Mouse (Mus musculus) A20 (cell line): ENCODE measurements around the gene Scube3.

ENCODE experiments used
- DNase-seq: peaks from one replicate; pipeline ENCODE4 v3.0.0-alpha.2; 2011; ENCODE audit warnings: low read depth, low spot score

Scube3 gene

DNA sequence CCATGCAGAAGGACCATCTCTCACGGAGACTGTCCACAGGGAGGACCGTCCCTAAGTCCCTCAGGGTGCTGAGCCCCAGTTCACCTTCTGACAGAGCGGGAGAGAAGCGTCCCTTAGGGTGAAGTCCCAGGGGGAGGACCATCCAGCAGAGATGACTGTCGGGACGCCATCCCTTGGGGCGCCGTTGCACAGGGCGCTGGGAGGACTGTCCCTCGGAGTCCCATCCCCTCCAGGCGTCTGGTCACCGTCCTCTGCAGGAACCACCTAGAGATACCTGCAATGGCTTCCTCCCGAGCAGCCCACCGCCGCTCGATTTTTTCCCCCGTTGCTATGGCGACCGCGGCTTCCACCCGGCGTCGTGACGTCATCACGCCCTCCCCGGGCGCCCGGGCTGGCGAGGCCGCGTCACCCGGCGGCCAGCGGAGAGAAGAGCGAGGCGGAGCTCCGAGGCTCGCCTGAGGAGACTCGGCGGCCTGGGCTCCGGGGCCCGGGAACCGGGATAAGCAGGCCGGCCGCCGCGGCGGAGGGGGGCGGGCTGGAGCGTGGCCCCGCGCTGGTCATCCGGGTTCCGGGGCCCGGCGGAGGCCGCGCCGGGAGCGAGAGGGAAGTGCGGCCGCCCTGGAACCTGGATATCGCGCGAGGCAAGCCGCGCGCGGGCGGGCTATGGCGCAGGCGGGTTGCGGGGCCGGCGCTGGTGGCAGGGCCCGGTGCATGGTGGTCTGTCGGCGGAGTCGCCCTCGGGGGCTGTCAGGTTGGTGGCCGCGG, 35.0 kb downstream of the Scube3 start, which contains the start of gene Zfp523:
TSS of gene Zfp523 (plus strand) at position 355 of the 765 bp plus-strand sequence.
- peak; percentile 94 for DNase-seq

DNA sequence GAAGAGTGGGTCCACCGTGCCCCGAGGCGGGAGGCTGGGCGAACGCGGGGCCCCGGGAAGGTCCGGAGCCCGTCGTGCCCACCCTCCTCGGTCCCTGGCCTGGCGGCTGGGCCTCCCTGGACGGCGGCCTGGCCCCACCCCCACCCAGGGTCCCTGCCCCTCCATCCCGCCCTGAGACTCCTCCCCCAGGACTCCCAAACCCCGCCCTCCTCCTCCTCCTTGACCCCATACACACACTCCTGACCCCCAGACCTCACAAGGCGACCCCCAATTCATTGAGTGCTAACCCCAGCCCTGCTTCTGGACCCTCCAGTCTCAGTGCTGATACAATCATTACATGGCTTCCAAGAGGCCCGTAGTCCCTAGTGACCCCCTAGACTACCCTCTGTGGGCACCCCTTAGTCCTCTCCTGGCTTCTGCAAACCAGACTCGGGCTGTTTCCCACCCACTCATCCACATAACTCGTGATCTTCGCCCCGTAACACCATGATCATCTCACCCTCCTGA, 35.7 kb downstream of the Scube3 start:
- no peak for DNase-seq

DNA sequence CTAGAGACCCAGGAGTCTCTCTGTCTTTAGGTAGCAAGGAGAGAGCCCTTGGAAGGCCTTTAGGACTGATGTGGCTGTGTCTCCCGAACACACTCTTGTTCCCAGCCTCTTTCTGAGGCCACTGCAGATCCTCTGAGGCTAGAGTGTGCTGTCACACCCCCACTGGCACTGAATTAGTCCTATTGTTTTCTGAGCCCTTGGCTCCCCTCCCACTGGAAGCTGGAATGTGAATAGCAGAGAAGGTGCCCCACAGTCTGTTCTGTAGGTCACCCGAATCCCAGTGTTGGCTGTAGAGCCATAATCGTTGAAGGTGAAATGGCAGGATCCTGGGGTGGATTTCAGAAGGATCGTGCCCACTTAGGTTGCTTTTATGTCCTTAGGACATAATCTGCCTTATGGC, 38.4 kb downstream of the Scube3 start:
- DNase-seq, result no peak

DNA sequence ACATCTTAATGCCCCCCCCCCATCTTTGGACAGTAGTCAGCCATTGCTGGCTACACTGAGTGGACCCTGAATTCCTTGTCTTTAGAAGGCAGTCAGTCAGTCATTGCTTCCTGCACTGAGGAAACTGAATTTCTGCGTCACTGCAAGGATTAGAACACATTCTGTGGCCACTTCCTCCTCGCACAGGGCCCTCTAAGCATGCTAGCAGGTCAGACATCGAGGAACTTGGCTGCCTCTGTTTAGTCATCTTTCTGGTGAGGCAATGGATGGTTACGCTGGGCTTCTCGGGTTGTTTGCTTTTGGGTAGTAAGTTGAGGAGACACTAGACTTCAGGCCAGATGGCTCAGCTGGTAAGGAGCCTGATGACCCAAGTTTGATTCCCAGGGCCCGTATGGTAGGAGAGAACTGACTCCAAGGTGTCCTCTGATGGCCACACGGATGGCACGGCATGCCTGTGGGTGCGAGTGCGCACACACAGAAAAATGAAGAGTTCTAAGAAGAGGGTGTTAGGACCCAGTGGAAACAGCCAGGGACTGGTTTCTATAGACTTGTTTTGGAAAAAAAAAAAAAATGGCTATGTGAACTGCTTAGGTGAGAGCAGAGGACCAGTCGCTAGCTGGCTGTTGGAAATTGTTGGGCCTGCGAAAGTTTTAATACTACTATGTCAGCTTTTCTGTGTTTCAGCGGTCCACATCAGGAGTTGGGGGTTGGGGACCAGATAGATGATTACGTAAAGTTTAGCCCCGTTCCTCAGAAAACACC, 39.0 kb downstream of the Scube3 start:
- no peak for DNase-seq

DNA sequence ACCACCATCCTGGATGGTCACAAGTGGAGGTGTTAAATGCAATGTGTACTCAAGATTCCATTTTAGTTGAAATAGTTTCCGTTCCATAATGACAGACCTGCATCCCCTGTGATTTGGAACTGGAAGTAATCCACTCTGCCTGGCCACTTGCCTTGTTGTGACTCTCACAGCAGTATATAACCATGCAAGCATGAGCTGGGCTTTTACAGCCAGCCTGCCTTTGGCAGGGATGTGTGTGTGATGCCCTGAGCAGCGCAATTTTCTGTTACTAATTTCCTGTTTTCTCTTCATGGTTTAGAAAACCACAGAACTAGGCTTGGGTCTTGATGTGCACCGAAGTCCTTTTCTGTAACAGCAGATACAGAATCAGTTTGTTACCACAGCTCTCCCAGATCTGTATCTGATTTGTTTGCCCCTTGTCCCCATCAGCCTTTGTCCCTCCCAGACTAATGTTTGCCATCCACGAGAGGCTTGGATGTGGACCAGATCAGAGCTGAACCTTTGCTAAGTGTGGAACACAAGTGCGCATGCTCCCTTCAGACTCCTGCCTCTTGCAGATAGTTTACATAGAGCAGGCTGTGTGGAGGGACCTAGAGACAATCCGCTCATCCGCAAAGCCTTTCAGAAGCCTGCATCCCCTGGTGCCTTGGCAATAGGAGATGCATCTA, 43.2 kb downstream of the Scube3 start:
- peak; percentile 13 for DNase-seq

DNA sequence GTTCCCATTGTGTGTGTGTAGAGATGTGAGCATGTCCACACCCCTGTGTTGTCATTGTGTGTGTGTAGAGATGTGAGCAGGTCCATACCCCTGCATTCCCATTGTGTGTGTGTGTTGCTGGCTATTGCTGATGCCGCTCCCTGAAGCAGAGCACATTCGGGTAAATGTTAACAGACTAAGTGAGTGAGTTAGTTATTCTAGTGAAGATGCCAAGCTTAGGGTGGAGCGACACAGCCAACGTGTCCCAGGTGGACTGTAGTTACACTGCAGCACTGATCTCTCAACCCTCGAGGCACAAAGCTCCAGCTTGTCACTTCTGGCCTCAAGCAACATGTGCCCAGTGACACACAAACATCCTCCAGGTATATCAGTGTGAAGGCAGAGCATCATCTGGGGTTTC, 46.4 kb downstream of the Scube3 start:
- no peak for DNase-seq

DNA sequence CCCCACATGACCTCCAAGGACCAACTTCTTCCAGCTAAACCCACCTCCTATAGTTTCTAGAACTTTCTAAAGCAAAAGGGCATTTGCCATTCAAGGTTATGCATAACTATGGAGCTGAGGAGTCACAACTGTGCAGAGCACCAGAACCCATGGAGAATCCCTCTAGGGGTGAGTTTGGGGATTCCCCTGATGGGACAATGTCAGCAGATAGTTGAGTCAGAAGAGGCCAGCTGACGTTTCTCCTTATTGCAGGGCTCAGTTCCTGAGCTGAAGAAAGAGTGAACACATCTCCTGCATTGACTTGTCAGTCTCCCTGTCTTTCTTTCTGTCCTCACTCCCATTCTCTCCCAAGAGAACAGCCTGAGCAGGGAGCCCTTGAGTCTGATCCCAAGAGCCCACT, 50.8 kb downstream of the Scube3 start:
- DNase-seq, result no peak

DNA sequence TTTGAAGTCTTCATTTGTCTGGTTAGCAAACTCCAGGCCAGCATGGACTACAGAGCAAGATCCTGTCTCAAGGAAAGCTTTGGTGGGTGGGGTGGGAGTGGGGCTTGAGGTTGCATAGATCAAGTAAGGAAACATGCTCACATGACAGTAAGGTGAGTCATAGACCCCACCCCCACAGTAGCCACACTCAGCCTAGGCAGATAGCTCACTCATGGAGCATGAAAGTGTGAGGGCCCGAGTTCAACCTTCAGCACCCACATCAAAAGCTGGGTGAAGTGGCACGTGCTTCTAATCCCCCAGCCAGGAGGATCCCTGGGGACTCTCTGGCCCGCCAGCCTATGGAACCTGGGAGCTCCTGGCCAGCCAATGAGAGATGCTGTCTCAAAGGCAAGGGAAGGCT, 51.6 kb downstream of the Scube3 start:
- DNase-seq, result no peak

DNA sequence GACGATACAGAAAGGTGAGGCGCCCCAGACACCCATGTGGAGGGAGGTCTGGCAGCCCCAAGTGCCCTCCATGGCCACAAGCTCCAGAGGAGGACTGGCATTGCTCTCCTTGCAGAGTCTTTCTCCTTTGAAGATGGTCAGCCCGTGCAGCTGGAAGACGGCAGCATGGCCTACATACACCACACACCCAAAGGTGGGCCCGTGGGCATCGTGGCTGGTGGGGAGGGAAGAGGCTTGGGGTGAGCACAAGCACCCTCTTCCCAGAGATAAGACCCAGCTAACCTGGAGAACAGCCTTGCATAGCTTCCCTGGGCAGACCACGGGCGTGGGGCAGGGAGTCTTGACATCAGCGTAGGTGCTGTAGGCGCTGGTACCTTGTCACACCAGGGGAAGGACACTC, 53.1 kb downstream of the Scube3 start:
- no peak for DNase-seq

DNA sequence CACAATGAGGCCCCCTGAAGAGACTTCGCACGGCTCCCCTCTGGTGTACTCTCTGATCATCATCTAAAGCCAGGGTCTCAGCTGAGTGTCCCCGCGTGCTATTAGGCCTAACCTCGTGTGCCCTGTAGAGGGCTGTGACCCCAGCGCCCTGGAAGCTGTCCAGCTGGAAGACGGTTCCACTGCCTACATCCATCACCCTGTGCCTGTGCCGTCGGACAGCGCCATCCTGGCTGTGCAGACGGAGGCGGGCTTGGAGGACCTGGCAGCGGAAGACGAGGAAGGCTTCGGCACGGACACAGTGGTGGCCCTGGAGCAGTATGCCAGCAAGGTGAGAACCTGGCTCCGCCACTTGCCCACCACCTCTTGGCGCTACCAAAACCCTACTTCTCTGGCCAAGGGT, 55.7 kb downstream of the Scube3 start:
- DNase-seq, result no peak

DNA sequence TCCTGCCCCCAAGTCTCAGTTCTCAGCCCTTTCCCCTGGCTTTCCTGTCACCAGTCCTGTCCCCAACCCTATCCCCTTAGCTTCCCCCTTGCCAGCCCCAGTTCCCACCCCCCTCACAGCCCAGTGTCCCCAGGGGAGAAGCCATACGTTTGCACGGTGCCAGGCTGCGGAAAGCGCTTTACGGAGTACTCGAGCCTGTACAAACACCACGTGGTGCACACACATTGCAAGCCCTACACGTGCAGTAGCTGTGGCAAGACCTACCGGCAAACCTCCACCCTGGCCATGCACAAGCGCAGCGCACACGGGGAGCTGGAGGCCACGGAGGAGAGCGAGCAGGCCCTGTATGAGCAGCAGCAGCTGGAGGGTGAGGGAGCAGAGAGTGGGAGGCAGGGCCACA, 60.0 kb downstream of the Scube3 start:
- DNase-seq, result no peak

DNA sequence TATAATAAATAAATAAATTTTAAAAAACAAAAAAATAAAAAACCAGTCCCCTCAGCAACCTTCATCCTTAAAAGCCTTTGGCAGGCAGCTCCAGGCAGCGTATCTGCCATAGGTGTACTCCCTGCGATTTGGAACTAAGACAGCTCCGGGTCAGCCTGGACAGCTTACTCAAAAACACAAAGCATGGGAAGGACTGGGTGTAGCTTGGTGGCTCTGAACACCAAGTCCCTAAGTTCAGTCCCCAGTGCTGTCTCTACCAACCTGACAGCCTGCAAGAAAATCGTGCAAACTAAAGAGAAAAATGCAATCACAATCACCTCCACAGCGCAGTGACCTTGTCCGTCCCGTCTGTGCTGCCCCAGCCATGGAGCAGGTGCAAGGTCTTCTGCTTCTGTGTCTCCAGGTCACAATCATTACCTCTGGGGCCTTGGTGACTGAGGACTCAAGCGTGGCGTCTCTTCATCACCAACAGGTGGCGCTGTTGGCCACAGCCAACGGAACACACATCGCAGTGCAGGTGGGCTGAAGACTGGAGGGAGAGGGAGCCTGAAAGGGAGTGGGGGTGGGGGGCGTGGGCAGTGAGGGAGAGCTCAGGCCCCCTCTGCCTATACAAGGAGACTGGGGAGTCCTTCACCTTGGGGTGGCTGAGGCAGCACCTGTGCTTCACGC, 62.2 kb downstream of the Scube3 start:
- DNase-seq, result peak; percentile 82

DNA sequence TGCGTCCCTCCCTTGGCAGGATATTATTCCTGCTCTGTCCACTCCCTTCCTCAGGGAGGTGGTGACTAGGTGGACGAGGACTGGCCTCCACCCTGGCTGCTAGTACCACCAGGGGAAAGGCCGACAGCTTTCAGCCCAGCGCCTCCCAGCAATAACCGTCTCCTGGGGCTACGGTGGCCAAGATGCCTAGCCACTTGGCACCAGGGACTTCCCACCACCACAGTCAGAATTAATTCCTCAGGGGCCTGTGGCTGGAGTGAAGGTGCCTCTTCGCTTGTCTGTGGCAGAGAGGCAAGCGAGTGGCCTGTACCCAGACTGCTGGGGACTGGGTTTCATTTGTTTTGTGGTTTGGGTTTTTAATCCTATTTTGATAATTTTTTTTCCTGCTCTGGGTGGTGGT, 63.5 kb downstream of the Scube3 start:
- DNase-seq, result no peak

DNA sequence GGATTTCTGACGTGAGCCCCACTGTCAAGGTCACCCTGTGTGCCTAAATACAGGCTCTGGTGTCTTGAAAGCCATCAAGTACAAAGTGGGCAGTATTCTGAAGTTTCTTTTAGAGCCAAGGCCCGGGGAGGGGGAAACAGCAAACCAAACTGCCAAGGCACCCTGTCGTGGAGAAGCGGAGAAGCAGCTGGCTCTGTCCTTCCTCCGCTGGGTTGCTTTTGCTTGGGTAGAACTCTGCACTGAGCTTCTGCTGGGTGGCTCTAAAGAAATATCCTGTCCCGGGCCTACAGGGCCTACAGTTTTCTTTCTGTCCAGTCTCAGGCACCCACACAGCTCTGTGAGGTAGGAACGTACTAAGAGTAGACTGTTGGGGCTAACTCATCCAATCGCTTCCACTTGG, 65.2 kb downstream of the Scube3 start:
- no peak for DNase-seq

DNA sequence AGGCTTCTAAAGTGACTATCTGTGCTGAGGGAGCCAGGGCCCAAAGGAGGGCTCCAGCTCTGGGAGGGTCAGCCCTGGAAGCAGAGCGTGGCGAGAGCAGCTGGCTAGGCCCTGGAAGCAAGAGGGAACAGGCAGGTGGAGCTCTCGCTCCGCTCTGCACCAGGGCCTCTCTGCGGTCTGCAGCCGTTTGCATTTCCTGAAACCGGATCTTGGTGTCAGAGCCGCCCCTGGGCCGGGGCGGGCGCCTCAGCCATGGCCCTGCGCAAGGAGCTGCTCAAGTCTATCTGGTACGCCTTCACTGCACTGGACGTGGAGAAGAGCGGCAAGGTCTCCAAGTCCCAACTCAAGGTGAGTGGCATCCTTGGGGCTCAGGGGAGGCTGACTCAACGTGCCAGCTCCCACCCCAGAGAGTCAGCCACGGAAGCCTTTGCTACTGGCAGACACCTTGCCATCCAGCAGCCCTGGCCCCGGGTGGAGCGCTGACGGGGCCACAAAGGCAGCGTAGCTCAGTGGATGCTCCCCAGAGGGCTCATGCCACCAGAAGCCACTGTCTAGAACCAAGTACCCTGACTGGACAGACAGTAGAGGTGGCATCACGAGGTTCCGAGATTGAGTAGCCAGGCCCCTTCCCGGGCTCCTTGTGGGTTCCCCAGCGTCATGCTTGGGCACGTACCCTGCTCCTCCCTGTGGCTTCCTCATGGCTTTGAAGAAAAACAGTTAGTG, 65.8 kb downstream of the Scube3 start, which contains the start of gene Def6:
TSS of gene Def6 (plus strand) at position 188 of the 723 bp plus-strand sequence.
- DNase-seq, result peak; percentile 91

DNA sequence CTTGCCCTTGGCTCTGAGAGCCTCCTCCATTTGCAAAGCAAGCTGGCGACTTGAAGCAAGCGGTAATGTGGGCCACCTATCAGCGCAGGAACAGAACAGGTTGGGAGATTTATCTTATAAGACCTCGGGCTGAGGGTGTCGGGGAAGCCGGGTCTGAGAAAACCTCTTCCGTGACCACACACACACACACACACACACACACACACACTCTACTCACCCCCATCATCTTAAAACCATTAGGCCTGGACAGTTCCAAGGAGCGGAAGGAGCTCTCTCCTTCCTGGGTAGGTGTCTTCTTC, 66.3 kb downstream of the Scube3 start:
- no peak for DNase-seq

DNA sequence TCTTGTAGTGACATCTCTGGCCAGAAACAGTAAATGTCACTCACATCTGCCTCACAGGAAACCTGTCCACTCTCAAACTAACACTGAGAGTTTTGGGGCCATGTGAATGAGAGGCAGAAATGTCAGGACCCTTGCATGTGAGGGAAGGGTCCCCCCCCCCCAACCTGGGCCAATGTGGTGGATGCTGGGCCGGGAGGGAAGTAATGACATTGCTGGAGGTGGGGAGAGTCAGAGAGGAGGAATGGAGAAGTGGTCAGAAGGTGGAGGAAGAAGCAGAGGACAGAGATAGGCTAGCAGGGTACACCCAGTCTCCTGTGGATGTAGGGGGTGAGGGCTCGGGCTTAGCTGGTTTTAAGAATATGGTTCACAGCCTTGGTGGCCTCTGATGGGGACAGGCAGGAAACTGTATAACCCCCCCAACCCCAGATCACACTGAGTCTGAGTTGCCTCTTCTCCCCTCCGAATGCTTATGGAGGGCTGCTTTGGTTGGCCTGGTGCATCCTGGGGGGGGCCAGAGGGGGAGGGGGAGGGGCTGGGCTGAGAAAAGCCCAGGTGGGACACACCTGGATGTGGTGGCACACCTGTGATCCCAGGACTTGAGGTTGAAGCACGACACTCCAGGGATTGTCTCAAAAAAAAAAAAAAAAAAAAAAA, 67.6 kb downstream of the Scube3 start:
- DNase-seq, result peak; percentile 45

DNA sequence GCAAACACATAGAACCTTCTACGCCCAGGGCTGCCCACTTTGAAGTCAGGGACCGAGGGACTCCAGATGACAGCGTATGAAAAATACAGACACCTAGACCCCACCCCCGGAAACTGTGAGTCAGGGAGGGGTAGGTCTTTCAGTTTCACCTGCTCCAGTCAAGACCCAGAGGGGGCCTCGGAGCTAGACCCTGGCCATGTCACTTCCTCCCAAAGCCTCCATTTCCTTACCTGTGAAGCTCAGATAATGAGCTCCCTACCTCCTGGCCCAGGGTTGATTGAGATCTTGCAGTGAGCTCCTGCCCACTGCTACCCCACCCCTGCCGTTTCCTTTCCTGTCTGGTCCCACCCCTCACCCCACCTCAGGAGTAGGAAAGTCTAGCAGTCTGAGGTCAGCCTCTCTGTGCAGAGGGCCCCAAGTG, 70.0 kb downstream of the Scube3 start:
- no peak for DNase-seq

DNA sequence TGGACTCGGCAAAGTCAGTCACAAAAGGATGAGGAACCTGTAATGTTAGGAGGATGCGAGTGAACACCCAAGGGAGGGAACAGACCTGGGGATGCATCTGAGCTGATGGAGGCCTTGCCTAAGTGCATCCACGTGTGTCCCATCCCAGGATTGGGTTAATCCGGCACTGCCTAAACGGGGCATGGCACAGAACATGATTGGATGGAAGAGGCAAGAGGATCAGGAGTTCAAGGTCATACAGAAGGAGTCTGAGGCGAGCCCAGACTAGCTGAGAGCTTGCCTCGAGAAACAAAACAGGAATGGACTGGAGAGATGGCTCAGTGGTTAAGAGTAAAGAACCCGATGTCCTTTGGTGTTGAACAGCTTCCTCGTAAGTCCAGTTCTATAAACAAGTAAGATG, 70.5 kb downstream of the Scube3 start:
- DNase-seq, result no peak

DNA sequence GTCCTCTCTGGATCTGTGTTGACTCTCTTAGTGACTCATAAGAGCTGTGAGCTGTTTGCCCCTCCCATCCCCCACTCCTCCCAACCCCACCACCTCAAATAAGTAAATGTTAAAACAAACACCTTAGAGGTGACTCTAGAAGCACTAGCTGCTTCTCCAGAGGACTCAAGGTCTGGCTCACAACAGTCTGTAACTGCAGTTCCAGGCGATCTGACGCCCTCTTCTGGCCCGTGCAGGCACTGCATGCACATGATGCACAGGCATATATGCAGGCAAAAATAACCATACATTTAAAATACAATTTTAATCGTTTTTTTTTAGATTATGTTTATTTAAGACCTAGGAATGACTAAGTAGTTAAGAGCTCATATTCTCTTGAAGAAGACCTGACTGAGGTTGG, 71.3 kb downstream of the Scube3 start:
- DNase-seq, result peak; percentile 49

DNA sequence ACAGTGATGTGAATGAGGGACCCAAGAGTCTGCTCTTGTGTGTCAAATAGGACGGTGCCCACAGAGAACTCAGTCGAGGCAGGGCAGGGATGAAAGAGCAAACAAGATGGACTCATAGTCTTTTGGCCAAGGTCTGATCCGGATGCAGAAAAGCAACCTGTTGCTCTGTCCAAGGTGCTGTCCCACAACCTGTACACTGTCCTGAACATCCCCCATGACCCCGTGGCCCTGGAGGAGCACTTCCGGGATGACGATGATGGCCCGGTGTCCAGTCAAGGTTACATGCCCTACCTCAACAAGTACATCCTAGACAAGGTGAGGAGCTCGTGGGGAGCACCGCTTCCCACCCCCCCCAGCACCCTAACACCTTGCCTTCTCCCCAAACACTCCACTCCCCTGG, 74.8 kb downstream of the Scube3 start:
- DNase-seq, result no peak
